Mouse (Mus musculus): ENCODE data around the gene Zc3h7b. TPM values are rescaled to one million over a fixed set of nuclear protein-coding genes. Genes with fewer than 3 reads are reported as not detected.
A peak's percentile ranks its signal among the peaks of the same experiment; 100 is the strongest.

The Zc3h7b gene
- polyA plus RNA-seq, 1 experiment from 2014 or later, result 11.7 TPM

DNA sequence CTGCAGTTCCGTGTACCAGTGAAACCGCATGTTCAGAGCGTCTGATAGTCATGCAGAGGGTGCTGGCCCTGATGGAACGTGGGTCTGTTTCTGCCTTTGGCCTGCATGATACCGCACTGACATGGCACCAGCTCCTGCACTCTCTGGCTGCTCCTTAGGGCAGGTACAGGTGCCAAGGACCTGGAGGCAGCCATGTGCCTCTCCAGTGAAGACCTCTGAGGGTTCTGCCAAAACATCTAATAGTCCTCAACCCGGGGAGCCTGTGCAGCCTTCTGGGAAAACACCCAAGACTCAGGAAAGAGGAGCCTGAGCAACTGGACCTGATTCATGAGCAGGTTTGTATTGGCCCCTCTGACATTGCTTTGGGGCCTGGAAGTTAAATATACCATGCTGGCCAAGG, 53.0 kb downstream of the Zc3h7b start:
- Histone ChIP-seq H3K4me3 (ENCODE audit: low read length) (no peak overlapping the region), H3K9ac (ENCODE audit: low read depth, low read length) (no peak overlapping the region), H3K36me3 (ENCODE audit: control insufficient read depth, insufficient read depth, low read length) (0 out of 2 replicates have a peak, but pooled peaks cover 1% of the 10 kb centered on the region), H3K4me2 (ENCODE audit: low read depth, low read length) (no peak overlapping the region), H3K27me3 (replicated peaks; ENCODE audit: control insufficient read depth, insufficient read depth, low read length) (no peaks in the 10 kb centered on the region), H3K4me1 (ENCODE audit: control insufficient read depth, insufficient read depth, low read length) (peaks cover 12% of the 10 kb centered on the region), H3K9me3 (ENCODE audit: control insufficient read depth, low read length) (no peaks in the 10 kb centered on the region), H3K27ac (ENCODE audit: low read length) (no peak overlapping the region)
- 88% methylated on average over 6 of the region's 6 CpGs for WGBS
- ATAC-seq, result no peak

DNA sequence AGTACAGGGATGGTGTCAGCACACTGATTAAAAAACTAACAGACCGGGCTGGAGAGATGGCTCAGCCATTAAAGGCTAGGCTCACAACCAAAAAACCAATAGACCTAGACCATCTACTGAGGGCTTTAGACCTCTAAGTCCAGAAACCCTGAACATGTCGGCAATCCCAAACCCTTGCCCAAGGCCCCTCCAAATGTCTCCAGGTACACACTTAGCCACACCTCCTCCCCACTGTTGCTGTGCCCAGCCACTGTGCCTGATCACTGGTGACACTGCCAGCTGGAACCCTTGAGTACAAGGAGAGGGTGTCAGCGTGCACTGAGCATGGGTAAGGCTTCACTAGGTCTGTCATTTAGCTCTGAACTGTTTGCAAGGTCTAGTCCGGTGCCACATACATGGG, 53.6 kb downstream of the Zc3h7b start:
- no peak overlapping the region for H3K4me3 ChIP-seq (ENCODE audit: low read length)
- no peak overlapping the region for H3K9ac ChIP-seq (ENCODE audit: low read depth, low read length)
- H3K4me1 ChIP-seq (ENCODE audit: control insufficient read depth, insufficient read depth, low read length), result peaks cover 16% of the 10 kb centered on the region
- H3K27me3 ChIP-seq (replicated peaks; ENCODE audit: control insufficient read depth, insufficient read depth, low read length), result no peaks in the 10 kb centered on the region
- no peaks in the 10 kb centered on the region for H3K9me3 ChIP-seq (ENCODE audit: control insufficient read depth, low read length)
- no peak for ATAC-seq
- WGBS, result 86% methylated on average over 4 of the region's 4 CpGs
- H3K36me3 ChIP-seq (ENCODE audit: control insufficient read depth, insufficient read depth, low read length), result no peaks in the 10 kb centered on the region
- H3K4me2 ChIP-seq (ENCODE audit: low read depth, low read length), result no peak overlapping the region
- no peak overlapping the region for H3K27ac ChIP-seq (ENCODE audit: low read length)

DNA sequence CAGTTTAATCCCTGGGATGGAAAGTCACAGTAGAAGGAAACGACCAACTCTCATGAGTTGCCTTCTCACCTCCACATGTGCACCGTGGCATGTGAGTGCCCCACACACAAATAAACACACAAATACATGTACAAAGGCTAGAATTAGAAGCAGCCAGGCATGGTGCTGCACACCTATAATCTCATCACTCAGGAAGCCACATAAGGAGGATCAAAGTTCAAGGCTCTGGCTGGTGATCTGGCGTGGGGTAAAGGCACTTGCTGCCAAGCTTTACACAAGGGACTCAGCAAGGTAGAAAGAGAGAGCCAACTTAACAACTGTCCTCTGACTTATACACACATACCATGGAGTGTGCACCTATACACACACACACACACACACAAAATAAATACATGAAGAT, 55.5 kb downstream of the Zc3h7b start:
- H3K9me3 ChIP-seq (ENCODE audit: control insufficient read depth, low read length), result no peaks in the 10 kb centered on the region
- H3K36me3 ChIP-seq (ENCODE audit: control insufficient read depth, insufficient read depth, low read length), result no peaks in the 10 kb centered on the region
- no peak for ATAC-seq
- no peak overlapping the region for H3K9ac ChIP-seq (ENCODE audit: low read depth, low read length)
- H3K4me3 ChIP-seq (ENCODE audit: low read length), result no peak overlapping the region
- WGBS, result 60% methylated on average over 3 of the region's 3 CpGs
- H3K4me1 ChIP-seq (ENCODE audit: control insufficient read depth, insufficient read depth, low read length), result peaks cover 27% of the 10 kb centered on the region
- H3K4me2 ChIP-seq (ENCODE audit: low read depth, low read length), result no peak overlapping the region
- H3K27me3 ChIP-seq (replicated peaks; ENCODE audit: control insufficient read depth, insufficient read depth, low read length), result no peaks in the 10 kb centered on the region
- H3K27ac ChIP-seq (ENCODE audit: low read length), result no peak overlapping the region

DNA sequence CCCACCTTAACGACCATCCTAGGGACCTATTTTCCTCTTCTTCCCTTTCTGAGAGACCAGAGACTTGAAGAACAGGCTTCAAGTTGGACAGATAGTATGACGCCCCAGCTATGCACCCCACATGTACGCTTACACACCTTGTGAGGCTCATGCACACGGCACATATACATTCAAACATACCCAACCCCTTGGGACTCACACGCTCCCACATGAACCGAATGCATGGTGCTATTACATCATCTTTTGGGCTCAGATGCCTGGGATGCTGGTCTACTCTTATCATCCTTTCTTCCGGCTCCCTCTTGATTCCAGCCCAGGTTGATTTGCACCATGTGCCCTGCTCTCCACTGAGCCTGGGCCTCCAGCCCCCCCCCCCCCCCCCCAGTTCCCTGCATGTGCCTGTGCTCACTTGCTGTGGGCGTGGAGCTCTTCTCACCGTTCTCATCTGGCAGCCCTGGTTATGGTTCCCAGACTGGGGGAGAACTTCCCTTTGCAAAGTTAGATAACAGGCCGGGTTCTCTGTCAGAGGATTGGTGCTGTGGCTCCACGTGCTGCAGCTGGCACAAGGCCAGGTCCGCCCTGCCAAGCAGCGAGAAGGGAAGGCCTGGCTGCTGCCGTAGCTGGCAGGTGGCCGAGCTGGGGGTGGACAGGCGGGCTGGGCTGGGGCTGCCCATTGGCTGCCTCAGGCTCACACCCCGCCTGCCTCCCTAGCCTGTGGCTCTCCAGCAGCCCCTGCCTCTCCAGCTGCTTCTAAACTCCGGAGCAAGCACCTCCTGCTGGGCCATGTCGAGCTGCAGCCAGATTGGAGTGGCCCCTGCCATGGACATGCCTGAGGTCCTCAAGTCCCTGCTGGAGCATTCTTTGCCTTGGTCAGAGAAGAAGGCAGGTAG, 57.4 kb downstream of the Zc3h7b start, which contains the start of gene Tef:
Gene Tef (plus strand): TSS at position 421 of the 890 bp plus-strand sequence.
- Histone ChIP-seq H3K27me3 (replicated peaks; ENCODE audit: control insufficient read depth, insufficient read depth, low read length) (no peaks in the 10 kb centered on the region), H3K4me3 (ENCODE audit: low read length) (peak within 1 kb of the TSS; percentile 43), H3K9me3 (ENCODE audit: control insufficient read depth, low read length) (no peaks in the 10 kb centered on the region), H3K4me2 (ENCODE audit: low read depth, low read length) (peak within 1 kb of the TSS; percentile 59), H3K27ac (ENCODE audit: low read length) (peak within 1 kb of the TSS; percentile 75), H3K9ac (ENCODE audit: low read depth, low read length) (peak within 1 kb of the TSS; percentile 60), H3K36me3 (ENCODE audit: control insufficient read depth, insufficient read depth, low read length) (no peaks in the 10 kb centered on the region), H3K4me1 (ENCODE audit: control insufficient read depth, insufficient read depth, low read length) (peaks cover 34% of the 10 kb centered on the region)
- ATAC-seq, result peak; percentile 98
- 17% methylated on average over 19 of the region's 19 CpGs for WGBS

DNA sequence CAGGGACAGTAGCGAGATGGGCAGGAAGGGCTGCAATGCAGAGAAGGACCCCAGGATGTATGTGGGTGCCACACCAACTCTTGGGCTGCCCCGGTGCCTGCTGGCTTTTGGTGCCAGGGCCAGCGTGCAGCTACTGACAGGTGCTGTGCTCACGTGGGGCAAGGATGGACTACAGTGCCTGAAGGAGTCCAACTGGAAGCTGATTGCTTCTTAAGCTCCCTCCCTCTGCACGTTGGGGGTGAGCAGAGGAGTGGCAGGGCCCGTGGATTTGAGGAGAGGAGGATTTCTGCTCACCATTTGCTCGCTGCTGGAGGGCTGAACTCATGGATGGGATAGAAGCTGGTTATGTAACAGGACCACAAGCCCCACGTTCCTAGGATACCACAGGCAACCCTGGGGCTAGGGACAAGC, 58.1 kb downstream of the Zc3h7b start:
- WGBS, result 15% methylated on average over 8 of the region's 8 CpGs
- H3K9me3 ChIP-seq (ENCODE audit: control insufficient read depth, low read length), result no peaks in the 10 kb centered on the region

DNA sequence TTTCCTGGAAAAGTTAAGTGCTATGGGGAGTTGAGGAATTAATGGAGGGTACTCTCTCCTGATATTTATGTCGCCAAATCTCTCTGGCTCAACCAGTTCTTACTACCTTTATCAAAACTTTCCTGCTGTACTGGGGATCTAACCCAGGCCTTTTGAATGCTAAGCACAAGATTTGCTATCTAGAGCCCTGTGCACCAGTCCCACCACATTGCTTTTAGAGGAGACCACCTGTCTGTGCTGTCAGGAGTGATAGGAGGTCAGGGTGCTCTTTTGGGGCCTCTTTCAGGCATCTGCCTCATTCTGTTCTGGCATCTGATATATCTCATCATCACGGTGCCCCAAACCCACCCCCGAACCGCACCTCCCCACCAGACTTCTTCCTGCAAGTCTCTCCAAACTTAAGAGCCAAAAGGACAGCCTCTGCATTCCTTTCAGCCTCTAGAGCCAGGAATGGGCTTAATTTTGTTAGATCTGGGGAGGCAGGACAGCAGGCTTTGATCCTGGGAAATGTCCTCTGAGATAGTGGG, 58.6 kb downstream of the Zc3h7b start:
- no peak for ATAC-seq
- Histone ChIP-seq H3K9ac (ENCODE audit: low read depth, low read length) (peak overlapping the region; percentile 36), H3K9me3 (ENCODE audit: control insufficient read depth, low read length) (no peaks in the 10 kb centered on the region), H3K4me1 (ENCODE audit: control insufficient read depth, insufficient read depth, low read length) (peaks cover 34% of the 10 kb centered on the region), H3K36me3 (ENCODE audit: control insufficient read depth, insufficient read depth, low read length) (no peaks in the 10 kb centered on the region), H3K27me3 (replicated peaks; ENCODE audit: control insufficient read depth, insufficient read depth, low read length) (no peaks in the 10 kb centered on the region), H3K4me3 (ENCODE audit: low read length) (peak overlapping the region; percentile 43), H3K4me2 (ENCODE audit: low read depth, low read length) (peak overlapping the region; percentile 59), H3K27ac (ENCODE audit: low read length) (peak overlapping the region; percentile 75)
- WGBS, result 62% methylated on average over 4 of the region's 4 CpGs

More for the DNA sequence above, 58.1 kb downstream of the Zc3h7b start:
- Histone ChIP-seq H3K27ac (ENCODE audit: low read length) (peak overlapping the region; percentile 75), H3K36me3 (ENCODE audit: control insufficient read depth, insufficient read depth, low read length) (no peaks in the 10 kb centered on the region), H3K27me3 (replicated peaks; ENCODE audit: control insufficient read depth, insufficient read depth, low read length) (no peaks in the 10 kb centered on the region), H3K4me3 (ENCODE audit: low read length) (peak overlapping the region; percentile 43), H3K4me1 (ENCODE audit: control insufficient read depth, insufficient read depth, low read length) (peaks cover 34% of the 10 kb centered on the region), H3K4me2 (ENCODE audit: low read depth, low read length) (peak overlapping the region; percentile 59), H3K9ac (ENCODE audit: low read depth, low read length) (peak overlapping the region; percentile 60)
- peak; percentile 39 for ATAC-seq

DNA sequence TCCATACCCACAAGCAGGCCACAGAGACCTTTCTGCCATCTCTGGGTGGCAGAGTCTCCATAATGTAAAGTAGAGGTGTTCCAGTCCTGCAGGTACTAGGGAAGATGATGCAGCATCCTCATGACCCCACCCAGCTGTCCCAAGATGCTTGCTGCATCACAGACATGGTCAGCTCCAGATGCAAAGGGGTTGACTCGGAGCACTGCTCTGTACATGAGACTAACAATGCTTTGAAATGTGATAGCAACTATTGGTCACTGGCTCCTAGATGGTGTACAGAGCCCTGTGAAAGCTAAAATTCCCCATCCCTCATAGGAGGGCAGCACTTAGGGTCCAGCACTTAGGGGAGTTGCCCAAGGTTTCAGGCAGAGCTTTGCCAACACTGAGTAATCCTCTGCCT, 59.3 kb downstream of the Zc3h7b start:
- no peaks in the 10 kb centered on the region for H3K36me3 ChIP-seq (ENCODE audit: control insufficient read depth, insufficient read depth, low read length)
- H3K4me3 ChIP-seq (ENCODE audit: low read length), result no peak overlapping the region
- 0 out of 2 replicates have a peak overlapping the region, but pooled peaks have one; percentile 36 for H3K9ac ChIP-seq (ENCODE audit: low read depth, low read length)
- 76% methylated on average over 1 of the region's 1 CpGs for WGBS
- no peaks in the 10 kb centered on the region for H3K27me3 ChIP-seq (replicated peaks; ENCODE audit: control insufficient read depth, insufficient read depth, low read length)
- H3K4me2 ChIP-seq (ENCODE audit: low read depth, low read length), result no peak overlapping the region
- peaks cover 36% of the 10 kb centered on the region for H3K4me1 ChIP-seq (ENCODE audit: control insufficient read depth, insufficient read depth, low read length)
- H3K9me3 ChIP-seq (ENCODE audit: control insufficient read depth, low read length), result no peaks in the 10 kb centered on the region
- no peak overlapping the region for H3K27ac ChIP-seq (ENCODE audit: low read length)
- no peak for ATAC-seq

DNA sequence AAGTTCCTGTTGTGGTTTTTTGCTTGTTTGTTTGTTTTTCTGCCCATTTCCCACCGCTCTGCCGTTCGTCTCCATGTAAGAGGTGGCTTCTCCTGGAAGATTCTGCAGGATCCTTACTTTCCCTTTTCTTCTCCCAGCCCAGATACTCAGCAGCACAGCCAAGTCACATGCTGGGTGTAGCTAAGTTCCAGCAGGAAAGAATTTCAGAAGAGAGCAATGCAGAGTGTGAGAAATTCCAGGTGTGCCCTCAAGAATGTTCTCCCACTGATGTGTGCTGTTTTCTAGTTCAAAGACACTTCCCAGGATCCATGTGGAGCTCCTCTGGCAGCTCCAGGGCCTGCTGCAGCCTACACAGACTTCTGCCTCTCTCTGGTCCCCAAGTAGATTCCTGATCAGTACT, 60.0 kb downstream of the Zc3h7b start:
- 78% methylated on average over 3 of the region's 3 CpGs for WGBS
- Histone ChIP-seq H3K4me2 (ENCODE audit: low read depth, low read length) (no peak overlapping the region), H3K27ac (ENCODE audit: low read length) (no peak overlapping the region; the same call in 1 of the 2 replicates), H3K4me3 (ENCODE audit: low read length) (no peak overlapping the region), H3K9ac (ENCODE audit: low read depth, low read length) (no peak overlapping the region), H3K36me3 (ENCODE audit: control insufficient read depth, insufficient read depth, low read length) (no peaks in the 10 kb centered on the region), H3K4me1 (ENCODE audit: control insufficient read depth, insufficient read depth, low read length) (peaks cover 43% of the 10 kb centered on the region), H3K27me3 (replicated peaks; ENCODE audit: control insufficient read depth, insufficient read depth, low read length) (no peaks in the 10 kb centered on the region), H3K9me3 (ENCODE audit: control insufficient read depth, low read length) (no peaks in the 10 kb centered on the region)
- no peak for ATAC-seq

DNA sequence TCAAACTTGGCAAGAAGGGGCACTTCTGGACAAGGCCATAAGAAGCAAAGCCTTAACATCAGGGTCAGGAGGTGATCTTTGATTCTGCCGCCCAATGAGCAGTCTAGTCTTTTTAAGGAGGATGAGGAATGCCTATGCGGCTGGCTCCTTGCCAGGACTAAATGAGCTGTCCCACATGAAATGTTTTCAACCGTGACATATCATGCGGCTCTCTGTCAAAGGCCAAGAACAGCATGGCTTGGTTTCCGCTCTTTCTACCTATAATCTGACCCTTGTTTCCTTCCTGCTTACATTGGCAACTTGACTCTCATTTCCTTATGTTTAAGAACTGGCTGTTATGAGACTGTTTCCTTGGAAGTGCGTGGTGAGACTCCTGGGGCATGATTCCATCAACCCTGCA, 60.8 kb downstream of the Zc3h7b start:
- Histone ChIP-seq H3K27me3 (replicated peaks; ENCODE audit: control insufficient read depth, insufficient read depth, low read length) (no peaks in the 10 kb centered on the region), H3K4me2 (ENCODE audit: low read depth, low read length) (no peak overlapping the region), H3K4me1 (ENCODE audit: control insufficient read depth, insufficient read depth, low read length) (peaks cover 43% of the 10 kb centered on the region), H3K9me3 (ENCODE audit: control insufficient read depth, low read length) (no peaks in the 10 kb centered on the region), H3K36me3 (ENCODE audit: control insufficient read depth, insufficient read depth, low read length) (no peaks in the 10 kb centered on the region), H3K4me3 (ENCODE audit: low read length) (no peak overlapping the region), H3K27ac (ENCODE audit: low read length) (0 out of 2 replicates have a peak overlapping the region, but pooled peaks have one; percentile 36), H3K9ac (ENCODE audit: low read depth, low read length) (no peak overlapping the region)
- no peak for ATAC-seq
- 58% methylated on average over 6 of the region's 6 CpGs for WGBS

Measured in intestine, embryonic 16.5 days (tissue).